In genomic region chr5:112393741-112394414, GRCm38 (mm10) we compare ENCODE assay signal across 9 mouse cellular contexts. TPM values are rescaled to one million over a fixed set of nuclear protein-coding genes. Genes with fewer than 3 reads are reported as not detected.
DNase-seq lines count a peak whose midpoint lies in the region; ATAC-seq and TF ChIP-seq lines count a peak whose summit lies in the region.
"Had no signal": no experiment of that assay in that cellular context is flagged by ENCODE, and none has a peak within 500 bp of the region (broad histone marks: within the 10 kb centered on the region; RNA-seq: fewer than 3 reads in every experiment).

No protein-coding gene starts in this region.

- no peak for TF ChIP-seq POLR2A in heart, adult 2 months (IDR thresholded peaks at IDR 0.05; ENCODE audit: insufficient read depth, low read depth, low read length)

- H3K79me2 ChIP-seq in heart, adult 2 months (replicated peaks; ENCODE audit: control insufficient read depth, insufficient read depth, low read length), result no peaks in the 10 kb centered on the region

- peak overlapping the region; percentile 80 for H3K4me2 ChIP-seq in embryonic facial prominence, embryonic 14.5 days (ENCODE audit: low read depth, low read length)
- peak overlapping the region; percentile 89 for H3K4me2 ChIP-seq in intestine, embryonic 15.5 days (replicated peaks)
- peak overlapping the region; percentile 68 for H3K4me2 ChIP-seq in neural tube, embryonic 14.5 days (ENCODE audit: low read depth, low read length)

- H3K36me3 ChIP-seq in embryonic facial prominence, embryonic 14.5 days (ENCODE audit: control insufficient read depth, insufficient read depth, low read length), result 0 out of 2 replicates have a peak, but pooled peaks cover 4% of the 10 kb centered on the region
- H3K36me3 ChIP-seq in intestine, embryonic 15.5 days, result no peaks in the 10 kb centered on the region
- peaks cover 10% of the 10 kb centered on the region for H3K36me3 ChIP-seq in neural tube, embryonic 14.5 days (ENCODE audit: control insufficient read depth, insufficient read depth, low read length)
- H3K36me3 ChIP-seq in heart, adult 2 months (ENCODE audit: control insufficient read depth, insufficient read depth, low read length), result no peaks in the 10 kb centered on the region

- H3K4me1 ChIP-seq in embryonic facial prominence, embryonic 14.5 days (ENCODE audit: control insufficient read depth, insufficient read depth, low read length), result peaks cover 7% of the 10 kb centered on the region; the same call in 1 of the 2 replicates
- peaks cover 8% of the 10 kb centered on the region; the same call in 1 of the 2 replicates for H3K4me1 ChIP-seq in intestine, embryonic 15.5 days (replicated peaks)
- peaks cover 18% of the 10 kb centered on the region for H3K4me1 ChIP-seq in neural tube, embryonic 14.5 days (ENCODE audit: control insufficient read depth, insufficient read depth, low read length)
- no peaks in the 10 kb centered on the region for H3K4me1 ChIP-seq in heart, adult 2 months (ENCODE audit: control insufficient read depth, insufficient read depth, low read length)

- no peak for ATAC-seq in embryonic facial prominence, embryonic 14.5 days (ENCODE audit: low read depth)
- no peak for ATAC-seq in intestine, embryonic 15.5 days
- ATAC-seq in neural tube, embryonic 14.5 days (ENCODE audit: low read depth), result 0 out of 2 replicates have a peak, but pooled peaks have one; percentile 31

- TF ChIP-seq EP300 in heart, adult 2 months (IDR thresholded peaks at IDR 0.05; ENCODE audit: insufficient read depth, low read depth, low read length), result no peak

- intact Hi-C loops in heart, adult 2 months (cut with DNase I), result no loop called here

- TF ChIP-seq CTCF in layer of hippocampus, adult 2 months (conservative IDR thresholded peaks at IDR 0.05), result no peak
- no peak for TF ChIP-seq CTCF in heart, adult 2 months (IDR thresholded peaks at IDR 0.05)

- peak overlapping the region; percentile 98 for H3K27ac ChIP-seq in layer of hippocampus, adult 2 months
- H3K27ac ChIP-seq in embryonic facial prominence, embryonic 14.5 days (replicated peaks; ENCODE audit: low read depth, low read length), result no peak overlapping the region
- no peak overlapping the region for H3K27ac ChIP-seq in intestine, embryonic 15.5 days
- H3K27ac ChIP-seq in neural tube, embryonic 14.5 days (ENCODE audit: low read depth, low read length), result no peak overlapping the region
- H3K27ac ChIP-seq in heart, adult 2 months, result no peak overlapping the region

- no peaks in the 10 kb centered on the region for H3K9me3 ChIP-seq in embryonic facial prominence, embryonic 14.5 days (ENCODE audit: control insufficient read depth, low read length)
- H3K9me3 ChIP-seq in intestine, embryonic 15.5 days, result no peaks in the 10 kb centered on the region
- H3K9me3 ChIP-seq in neural tube, embryonic 14.5 days (ENCODE audit: control insufficient read depth, low read length), result no peaks in the 10 kb centered on the region

- no peak for DNase-seq in layer of hippocampus, adult 2 months (ENCODE audit: low spot score in 2 of 2)
- DNase-seq in layer of hippocampus, postnatal 36 days, result no peak
- no peak for DNase-seq in embryonic facial prominence, embryonic 14.5 days (ENCODE audit: low spot score)
- DNase-seq in ovary, postnatal 14 days (ENCODE audit: low spot score), result no peak
- no peak for DNase-seq in kidney, postnatal 14 days
- DNase-seq in heart, adult 2 months, result no peak

- peak overlapping the region; percentile 53 for H3K4me3 ChIP-seq in layer of hippocampus, adult 2 months
- H3K4me3 ChIP-seq in embryonic facial prominence, embryonic 14.5 days (ENCODE audit: low read depth, low read length), result peak overlapping the region; percentile 56
- H3K4me3 ChIP-seq in intestine, embryonic 15.5 days (replicated peaks), result peak overlapping the region; percentile 60
- H3K4me3 ChIP-seq in neural tube, embryonic 14.5 days (ENCODE audit: low read depth, low read length), result peak overlapping the region; percentile 62
- H3K4me3 ChIP-seq in heart, adult 2 months, result no peak overlapping the region

- H3K27me3 ChIP-seq in embryonic facial prominence, embryonic 14.5 days (replicated peaks; ENCODE audit: control insufficient read depth, insufficient read depth, low read length), result peaks cover 22% of the 10 kb centered on the region
- H3K27me3 ChIP-seq in intestine, embryonic 15.5 days (replicated peaks), result peaks cover 25% of the 10 kb centered on the region
- H3K27me3 ChIP-seq in neural tube, embryonic 14.5 days (ENCODE audit: control insufficient read depth, insufficient read depth, low read length), result no peaks in the 10 kb centered on the region
- H3K27me3 ChIP-seq in heart, adult 2 months (ENCODE audit: control insufficient read depth, insufficient read depth, low read length), result peaks cover 15% of the 10 kb centered on the region

- 7% methylated on average over 17 of the region's 18 CpGs for WGBS in embryonic facial prominence, embryonic 14.5 days
- 10% methylated on average over 18 of the region's 18 CpGs for WGBS in intestine, embryonic 15.5 days
- 10% methylated on average over 18 of the region's 18 CpGs for WGBS in neural tube, embryonic 14.5 days
- 11% methylated on average over 18 of the region's 18 CpGs for WGBS in heart, adult 2 months

- H3K9ac ChIP-seq in embryonic facial prominence, embryonic 14.5 days (ENCODE audit: low read depth, low read length), result peak overlapping the region; percentile 69
- no peak overlapping the region for H3K9ac ChIP-seq in intestine, embryonic 15.5 days
- H3K9ac ChIP-seq in neural tube, embryonic 14.5 days (replicated peaks; ENCODE audit: low read depth, low read length), result peak overlapping the region; percentile 83
- no peak overlapping the region for H3K9ac ChIP-seq in heart, adult 2 months (ENCODE audit: low read depth, low read length)

RNA-seq across cellular contexts. Expression of gene Asphd2, which starts 0.8 kb away (rescaled TPM):
- total RNA-seq in layer of hippocampus, adult 2 months (2021), result 100 to 1,000 TPM; 223 to 224 TPM
- 100 to 1,000 TPM; 203 to 211 TPM for total RNA-seq in layer of hippocampus, postnatal 36 days (2021)
- 18.2 and 20.3 TPM in 2 replicates for polyA plus RNA-seq in embryonic facial prominence, embryonic 14.5 days (2014; fragmentation: Nextera tagmentation; extraction: Ambion mirVana)
- polyA plus RNA-seq in intestine, embryonic 15.5 days (2015; fragmentation: Nextera tagmentation; extraction: Ambion mirVana), result 8.5 and 10.1 TPM in 2 replicates
- 49.5 and 58.7 TPM in 2 replicates for polyA plus RNA-seq in neural tube, embryonic 14.5 days (2014; fragmentation: Nextera tagmentation; extraction: Ambion mirVana)
- total RNA-seq in heart, adult 2 months (2021), result under 1 TPM; 0.50 to 0.89 TPM
- polyA plus RNA-seq in heart, adult 2 months (2012; rRNA removed), result 0.88 and 1.00 TPM in 2 replicates

RNA-seq across cellular contexts. Expression of gene Gm6583, which starts 38.0 kb away (rescaled TPM):
- total RNA-seq in layer of hippocampus, adult 2 months (2021), result not detected
- not detected for total RNA-seq in layer of hippocampus, postnatal 36 days (2021)
- polyA plus RNA-seq in embryonic facial prominence, embryonic 14.5 days (2014; fragmentation: Nextera tagmentation; extraction: Ambion mirVana), result 0.09 and 0.13 TPM in 2 replicates
- 0.16 and 0.23 TPM in 2 replicates for polyA plus RNA-seq in intestine, embryonic 15.5 days (2015; fragmentation: Nextera tagmentation; extraction: Ambion mirVana)
- polyA plus RNA-seq in neural tube, embryonic 14.5 days (2014; fragmentation: Nextera tagmentation; extraction: Ambion mirVana), result 0.12 and 0.44 TPM in 2 replicates
- total RNA-seq in heart, adult 2 months (2021), result under 1 TPM in 1 of 2 experiments, not detected in 1; 0.10 TPM
- 0.04 TPM in 1 of 2 replicates, not detected in the other for polyA plus RNA-seq in heart, adult 2 months (2012; rRNA removed)
- total RNA-seq: gastrocnemius, postnatal 10 days had no signal

RNA-seq across cellular contexts. Expression of gene Hps4, which starts 51.0 kb away (rescaled TPM):
- 10 to 100 TPM; 30.3 to 37.5 TPM for total RNA-seq in layer of hippocampus, adult 2 months (2021)
- 10 to 100 TPM; 37.4 to 38.7 TPM for total RNA-seq in layer of hippocampus, postnatal 36 days (2021)
- 31.1 and 31.6 TPM in 2 replicates for polyA plus RNA-seq in embryonic facial prominence, embryonic 14.5 days (2014; fragmentation: Nextera tagmentation; extraction: Ambion mirVana)
- polyA plus RNA-seq in intestine, embryonic 15.5 days (2015; fragmentation: Nextera tagmentation; extraction: Ambion mirVana), result 38.7 and 41.8 TPM in 2 replicates
- polyA plus RNA-seq in neural tube, embryonic 14.5 days (2014; fragmentation: Nextera tagmentation; extraction: Ambion mirVana), result 37.5 and 42.9 TPM in 2 replicates
- 1 to 10 TPM; 8.0 to 8.5 TPM for total RNA-seq in heart, adult 2 months (2021)
- 15.5 and 15.9 TPM in 2 replicates for polyA plus RNA-seq in heart, adult 2 months (2012; rRNA removed)

RNA-seq across cellular contexts. Expression of gene Srrd, which starts 51.0 kb away (rescaled TPM):
- total RNA-seq in layer of hippocampus, adult 2 months (2021), result 10 to 100 TPM; 21.4 to 30.4 TPM
- 10 to 100 TPM; 21.9 to 24.8 TPM for total RNA-seq in layer of hippocampus, postnatal 36 days (2021)
- 30.3 and 34.3 TPM in 2 replicates for polyA plus RNA-seq in embryonic facial prominence, embryonic 14.5 days (2014; fragmentation: Nextera tagmentation; extraction: Ambion mirVana)
- 32.2 and 35.4 TPM in 2 replicates for polyA plus RNA-seq in intestine, embryonic 15.5 days (2015; fragmentation: Nextera tagmentation; extraction: Ambion mirVana)
- 61.6 and 71.9 TPM in 2 replicates for polyA plus RNA-seq in neural tube, embryonic 14.5 days (2014; fragmentation: Nextera tagmentation; extraction: Ambion mirVana)
- 1 to 10 TPM; 6.5 to 7.3 TPM for total RNA-seq in heart, adult 2 months (2021)
- 23.4 and 28.4 TPM in 2 replicates for polyA plus RNA-seq in heart, adult 2 months (2012; rRNA removed)

RNA-seq across cellular contexts. Expression of gene Gm6588, which starts 55.3 kb away (rescaled TPM):
- total RNA-seq in layer of hippocampus, adult 2 months (2021), result not detected
- total RNA-seq in layer of hippocampus, postnatal 36 days (2021), result not detected
- polyA plus RNA-seq in embryonic facial prominence, embryonic 14.5 days (2014; fragmentation: Nextera tagmentation; extraction: Ambion mirVana), result not detected in 2 replicates
- polyA plus RNA-seq in intestine, embryonic 15.5 days (2015; fragmentation: Nextera tagmentation; extraction: Ambion mirVana), result not detected in 2 replicates
- polyA plus RNA-seq in neural tube, embryonic 14.5 days (2014; fragmentation: Nextera tagmentation; extraction: Ambion mirVana), result 0.37 and 0.71 TPM in 2 replicates
- total RNA-seq in heart, adult 2 months (2021), result not detected
- not detected in 2 replicates for polyA plus RNA-seq in heart, adult 2 months (2012; rRNA removed)
- total RNA-seq: gastrocnemius, postnatal 10 days had no signal

Comparison
In these comparisons a context has a peak if more than half of its experiments do, and no peak if none do; other contexts are left out.
1. H3K9ac ChIP-seq: peak in embryonic facial prominence, embryonic 14.5 days (single experiment) and neural tube, embryonic 14.5 days (single experiment); none in intestine, embryonic 15.5 days (single experiment) and heart, adult 2 months (single experiment).
2. Peak in every context shown above with its lines, with median percentiles within 50 percentile points of each other: H3K4me2 ChIP-seq.